Mouse (Mus musculus): ENCODE measurements around the gene Mad1l1. TPM values are rescaled to one million over a fixed set of nuclear protein-coding genes. Genes with fewer than 3 reads are reported as not detected.

The Mad1l1 gene
- total and polyA plus RNA-seq, 3 experiments, result 40.5 to 65.2 TPM; not detected in 1

DNA sequence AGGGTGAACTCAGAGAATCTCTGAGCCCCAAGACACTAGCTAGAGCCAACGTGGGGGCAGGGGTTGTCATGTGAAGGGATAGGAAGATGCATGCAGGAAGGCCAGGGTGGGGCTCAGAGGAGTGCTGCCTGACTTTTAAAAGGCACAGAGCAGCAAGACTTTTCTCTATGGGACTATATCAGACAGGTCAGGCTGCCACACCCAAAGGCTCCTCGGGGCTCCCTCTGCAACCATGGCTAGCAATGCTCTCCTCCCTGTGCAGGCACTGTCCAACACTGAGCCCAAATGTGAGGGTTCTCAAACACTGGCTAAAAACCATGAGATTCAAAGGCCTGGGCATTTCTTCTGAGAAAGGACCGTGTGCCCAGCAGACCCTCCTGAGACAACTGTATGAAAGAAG lies 82.5 kb downstream of the Mad1l1 start:
- Histone ChIP-seq H3K36me3 (ENCODE audit: control insufficient read depth in 1 of 2, insufficient read depth in 2 of 2, low read length in 2 of 2) (peaks cover 0 to 4% of the 10 kb centered on the region in 2 experiments; a peak in 2 of 4 replicates), H3K9ac (ENCODE audit: control insufficient read depth, low read depth, low read length, poor library complexity, severe bottlenecking) (no peak overlapping the region), H3K9me3 (replicated peaks; ENCODE audit: insufficient read depth, low read length) (no peaks in the 10 kb centered on the region), H3K27ac (ENCODE audit: control insufficient read depth, low read depth, low read length) (no peak overlapping the region), H3K4me1 (ENCODE audit: control insufficient read depth in 1 of 2, insufficient read depth in 2 of 2, low read length in 2 of 2) (no peaks in the 10 kb centered on the region), H3K79me2 (ENCODE audit: control insufficient read depth, insufficient read depth, low read length, poor library complexity) (no peaks in the 10 kb centered on the region), H3K4me3 (ENCODE audit: control insufficient read depth in 1 of 2, insufficient read depth in 1 of 2, low read depth in 2 of 2, low read length in 2 of 2) (no peak overlapping the region), H3K27me3 (ENCODE audit: control insufficient read depth in 1 of 2, insufficient read depth in 2 of 2, low read length in 2 of 2) (no peaks in the 10 kb centered on the region)
- TF ChIP-seq ZNF384 (IDR thresholded peaks at IDR 0.05; ENCODE audit: low read depth, low read length), result no peak
- TF ChIP-seq MYC (IDR thresholded peaks at IDR 0.05; ENCODE audit: low read depth, low read length), result no peak
- TF ChIP-seq HCFC1 (IDR thresholded peaks at IDR 0.05; ENCODE audit: low read depth, low read length), result no peak
- no peak for TF ChIP-seq CTCF (IDR thresholded peaks at IDR 0.05 in 2 of 3, conservative IDR thresholded peaks at IDR 0.05 in 1 of 3; ENCODE audit: control insufficient read depth in 1 of 3, insufficient read depth in 1 of 3, low read depth in 2 of 3, low read length in 3 of 3, poor library complexity in 1 of 3, severe bottlenecking in 1 of 3)
- TF ChIP-seq SIN3A (IDR thresholded peaks at IDR 0.05; ENCODE audit: low read length), result no peak
- no peak for TF ChIP-seq RAD21 (IDR thresholded peaks at IDR 0.05; ENCODE audit: low read depth, low read length)
- no peak for TF ChIP-seq GATA1 (IDR thresholded peaks at IDR 0.05; ENCODE audit: low read depth, low read length)
- no peak for TF ChIP-seq POLR2AphosphoS5 (IDR thresholded peaks at IDR 0.05; ENCODE audit: borderline replicate concordance, low read depth, low read length)
- DNase-seq (ENCODE audit: low read depth, low spot score), result no peak

DNA sequence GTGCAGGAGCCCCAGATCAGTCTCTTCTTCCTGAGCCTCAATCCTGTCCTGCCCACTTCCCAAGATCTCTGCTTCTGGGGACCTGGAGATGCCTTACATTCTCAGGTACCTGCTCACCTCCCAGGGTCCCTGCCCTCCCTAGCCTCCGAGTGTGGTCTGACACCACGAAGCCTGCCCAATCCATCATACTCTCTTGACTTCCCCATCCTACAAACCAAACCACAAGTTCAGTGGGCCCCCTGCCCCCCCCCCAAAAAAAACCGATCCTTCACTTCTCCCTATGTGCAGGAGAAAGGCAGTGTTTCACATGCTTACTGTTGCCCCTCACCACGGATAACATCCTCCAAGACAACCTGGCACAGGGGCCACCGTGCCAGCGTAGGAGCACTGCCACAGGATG lies 90.5 kb downstream of the Mad1l1 start:
- H3K4me1 ChIP-seq (ENCODE audit: control insufficient read depth in 1 of 2, insufficient read depth in 2 of 2, low read length in 2 of 2), result no peaks in the 10 kb centered on the region
- H3K27ac ChIP-seq (ENCODE audit: control insufficient read depth, low read depth, low read length), result no peak overlapping the region

DNA sequence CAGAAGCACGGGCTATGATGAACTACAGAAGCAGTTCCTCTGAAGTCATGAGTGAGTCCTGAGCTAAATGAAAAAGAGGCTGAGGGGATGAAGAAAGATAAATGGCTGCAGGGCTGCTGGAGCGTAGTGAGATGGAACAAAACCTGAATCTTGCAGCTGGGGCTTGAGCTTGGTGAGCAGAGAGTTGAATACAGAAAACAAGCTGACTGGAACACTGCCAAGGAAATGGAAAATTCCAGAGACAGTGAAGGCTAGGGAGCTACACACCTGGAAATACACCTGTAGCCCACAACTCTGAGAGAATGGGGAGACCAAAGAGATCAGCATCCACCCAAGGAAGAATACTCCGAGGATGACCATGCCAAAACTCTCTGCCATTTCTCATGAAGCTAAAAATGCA lies 93.0 kb downstream of the Mad1l1 start:
- no peak for TF ChIP-seq BHLHE40 (IDR thresholded peaks at IDR 0.05; ENCODE audit: borderline replicate concordance, low read depth, low read length)
- TF ChIP-seq TAL1 (IDR thresholded peaks at IDR 0.05; ENCODE audit: low read length), result no peak
- no peak for TF ChIP-seq RCOR1 (IDR thresholded peaks at IDR 0.05; ENCODE audit: low read depth, low read length)
- no peak for TF ChIP-seq ELF1 (IDR thresholded peaks at IDR 0.05; ENCODE audit: low read depth, low read length)
- TF ChIP-seq USF2 (IDR thresholded peaks at IDR 0.05; ENCODE audit: borderline replicate concordance in 1 of 2, insufficient read depth in 1 of 2, low read depth in 1 of 2, low read length in 2 of 2), result no peak
- TF ChIP-seq HCFC1 (IDR thresholded peaks at IDR 0.05; ENCODE audit: low read depth, low read length), result no peak
- TF ChIP-seq CHD1 (IDR thresholded peaks at IDR 0.05; ENCODE audit: low read depth, low read length), result no peak
- no peak for TF ChIP-seq TBP (IDR thresholded peaks at IDR 0.05; ENCODE audit: low read depth, low read length)
- TF ChIP-seq NRF1 (IDR thresholded peaks at IDR 0.05; ENCODE audit: insufficient read depth, low read depth, low read length, poor library complexity, severe bottlenecking), result no peak
- TF ChIP-seq E2F4 (IDR thresholded peaks at IDR 0.05; ENCODE audit: borderline replicate concordance, low read depth, low read length), result no peak
- TF ChIP-seq EP300 (IDR thresholded peaks at IDR 0.05; ENCODE audit: low read depth in 1 of 2, low read length in 2 of 2), result no peak
- TF ChIP-seq TCF12 (IDR thresholded peaks at IDR 0.05; ENCODE audit: low read depth, low read length), result no peak
- no peak for TF ChIP-seq POLR2A (IDR thresholded peaks at IDR 0.05; ENCODE audit: control insufficient read depth in 1 of 2, insufficient read depth in 1 of 2, low read depth in 1 of 2, low read length in 2 of 2, poor library complexity in 1 of 2)
- TF ChIP-seq MYB (IDR thresholded peaks at IDR 0.05; ENCODE audit: low read depth, low read length), result no peak

More for the DNA sequence above, 90.5 kb downstream of the Mad1l1 start:
- no peak for DNase-seq (ENCODE audit: low read depth, low spot score)
- Histone ChIP-seq H3K79me2 (ENCODE audit: control insufficient read depth, insufficient read depth, low read length, poor library complexity) (no peaks in the 10 kb centered on the region), H3K9me3 (replicated peaks; ENCODE audit: insufficient read depth, low read length) (no peaks in the 10 kb centered on the region), H3K4me3 (ENCODE audit: control insufficient read depth in 1 of 2, insufficient read depth in 1 of 2, low read depth in 2 of 2, low read length in 2 of 2) (no peak overlapping the region), H3K9ac (ENCODE audit: control insufficient read depth, low read depth, low read length, poor library complexity, severe bottlenecking) (no peak overlapping the region), H3K27me3 (ENCODE audit: control insufficient read depth in 1 of 2, insufficient read depth in 2 of 2, low read length in 2 of 2) (no peaks in the 10 kb centered on the region), H3K36me3 (ENCODE audit: control insufficient read depth in 1 of 2, insufficient read depth in 2 of 2, low read length in 2 of 2) (peaks cover 0 to 5% of the 10 kb centered on the region in 2 experiments; a peak in 1 of 4 replicates)
- TF ChIP-seq MYC (IDR thresholded peaks at IDR 0.05; ENCODE audit: low read depth, low read length) (no peak), GATA1 (IDR thresholded peaks at IDR 0.05; ENCODE audit: low read depth, low read length) (no peak), MAFK (IDR thresholded peaks at IDR 0.05; ENCODE audit: borderline replicate concordance, low read depth, low read length) (no peak), JUND (IDR thresholded peaks at IDR 0.05; ENCODE audit: low read depth, low read length) (no peak), ZC3H11A (IDR thresholded peaks at IDR 0.05; ENCODE audit: low read depth, low read length) (no peak), ZMIZ1 (IDR thresholded peaks at IDR 0.05; ENCODE audit: low read depth, low read length) (no peak), E2F4 (IDR thresholded peaks at IDR 0.05; ENCODE audit: borderline replicate concordance, low read depth, low read length) (no peak), RCOR1 (IDR thresholded peaks at IDR 0.05; ENCODE audit: low read depth, low read length) (no peak), ZKSCAN1 (IDR thresholded peaks at IDR 0.05; ENCODE audit: low read depth, low read length) (no peak), ZNF384 (IDR thresholded peaks at IDR 0.05; ENCODE audit: low read depth, low read length) (no peak)

More for the DNA sequence above, 93.0 kb downstream of the Mad1l1 start:
- Histone ChIP-seq H3K4me1 (ENCODE audit: control insufficient read depth in 1 of 2, insufficient read depth in 2 of 2, low read length in 2 of 2) (no peaks in the 10 kb centered on the region), H3K9me3 (replicated peaks; ENCODE audit: insufficient read depth, low read length) (no peaks in the 10 kb centered on the region), H3K27me3 (ENCODE audit: control insufficient read depth in 1 of 2, insufficient read depth in 2 of 2, low read length in 2 of 2) (no peaks in the 10 kb centered on the region), H3K36me3 (ENCODE audit: control insufficient read depth in 1 of 2, insufficient read depth in 2 of 2, low read length in 2 of 2) (peaks cover 0 to 3% of the 10 kb centered on the region in 2 experiments; a peak in 1 of 4 replicates), H3K79me2 (ENCODE audit: control insufficient read depth, insufficient read depth, low read length, poor library complexity) (no peaks in the 10 kb centered on the region), H3K9ac (ENCODE audit: control insufficient read depth, low read depth, low read length, poor library complexity, severe bottlenecking) (no peak overlapping the region), H3K4me3 (ENCODE audit: control insufficient read depth in 1 of 2, insufficient read depth in 1 of 2, low read depth in 2 of 2, low read length in 2 of 2) (no peak overlapping the region), H3K27ac (ENCODE audit: control insufficient read depth, low read depth, low read length) (no peak overlapping the region)
- DNase-seq (ENCODE audit: low read depth, low spot score), result no peak

All from MEL (cell line).